Mouse (Mus musculus) heart, embryonic 16.5 days (tissue): ENCODE data around the gene Mlx. TPM values are rescaled to one million over a fixed set of nuclear protein-coding genes. Genes with fewer than 3 reads are reported as not detected.

Experiments
- ATAC-seq: fragments of 200-750 bp; cut with Nextera tagmentation; replicated peaks from 2 replicates; pipeline ENCODE4 v1.8.0; 2017; ENCODE audit warnings: moderate number of reproducible peaks; ENCODE audit not compliant: insufficient read depth, low FRiP score; ENCODE audit errors: extremely low read depth
- H3K27ac ChIP-seq: fragments of 300-500 bp; sonication (generic); 2 replicates; pipeline ENCODE4 v1.5.1; 2014; ENCODE audit warnings: mild to moderate bottlenecking, low read length, control low read depth, moderate library complexity
- H3K27me3 ChIP-seq: fragments of 300-500 bp; sonication (generic); 2 replicates; pipeline ENCODE4 v1.6.1; 2014; ENCODE audit warnings: low read length, mixed read lengths; ENCODE audit not compliant: control insufficient read depth, insufficient read depth
- H3K36me3 ChIP-seq: fragments of 300-500 bp; sonication (generic); 2 replicates; pipeline ENCODE4 v1.6.1; 2014; ENCODE audit not compliant: control insufficient read depth, insufficient read depth
- H3K4me1 ChIP-seq: fragments of 300-500 bp; sonication (generic); 2 replicates; pipeline ENCODE4 v1.6.1; 2014; ENCODE audit warnings: low read length, mixed read lengths; ENCODE audit not compliant: control insufficient read depth, insufficient read depth
- H3K4me2 ChIP-seq: fragments of 300-500 bp; sonication (generic); 2 replicates; pipeline ENCODE4 v1.6.1; 2014; ENCODE audit warnings: low read depth, mild to moderate bottlenecking, control low read depth, low read length
- H3K4me3 ChIP-seq: fragments of 300-500 bp; sonication (generic); 2 replicates; pipeline ENCODE4 v1.5.1; 2014; ENCODE audit warnings: mild to moderate bottlenecking, control low read depth, low read length
- H3K9ac ChIP-seq: fragments of 300-500 bp; sonication (generic); 2 replicates; pipeline ENCODE4 v1.6.1; 2014; ENCODE audit warnings: low read length, control low read depth
- H3K9me3 ChIP-seq: fragments of 300-500 bp; sonication (generic); replicated peaks from 2 replicates; pipeline ENCODE4 v1.6.1; 2016; ENCODE audit warnings: low read length; ENCODE audit not compliant: control insufficient read depth
- WGBS: fragments of 180-500 bp; shearing (Covaris S2); extraction: QIAGEN DNeasy Blood & Tissue Kit; methylation state at CpG from one replicate; pipeline ENCODE4 v1.1.7; 2014; 5-methylcytosine and 5-hydroxymethylcytosine counted together
- microRNA-seq: library from miRNA; unstranded; fragments of <30 nt; microRNA quantifications from one replicate; pipeline ENCODE4, GENCODE M21; 2017
- polyA plus RNA-seq: library from polyadenylated mRNA; unstranded; fragments of >200 nt; fragmentation: Nextera tagmentation; extraction: Ambion mirVana; gene quantifications from 2 replicates; pipeline ENCODE4 v1.2.1, GENCODE M21; 2015

Gene Mlx
- polyA plus RNA-seq, 1 experiment from 2014 or later: 38.6 TPM

- Histone ChIP-seq H3K27ac (no peak overlapping the region), H3K4me3 (no peak overlapping the region), H3K36me3 (no peaks in the 10 kb centered on the region), H3K9me3 (peaks cover 2% of the 10 kb centered on the region; the same call in 1 of the 2 replicates), H3K27me3 (no peaks in the 10 kb centered on the region), H3K4me2 (no peak overlapping the region), H3K4me1 (peaks cover 22% of the 10 kb centered on the region), H3K9ac (no peak overlapping the region)
- WGBS: 56% methylated on average over 13 of the region's 13 CpGs
- no peak for ATAC-seq
These were observed 47.3 kb downstream of the Mlx start for GRCm38 (mm10) chr11:101134217-101134865.

- ATAC-seq: no peak
- WGBS: 68% methylated on average over 7 of the region's 7 CpGs
- Histone ChIP-seq H3K27ac (no peak overlapping the region), H3K4me3 (no peak overlapping the region), H3K4me2 (no peak overlapping the region), H3K4me1 (peaks cover 19% of the 10 kb centered on the region), H3K9ac (no peak overlapping the region), H3K27me3 (no peaks in the 10 kb centered on the region), H3K36me3 (no peaks in the 10 kb centered on the region), H3K9me3 (no peaks in the 10 kb centered on the region)
These were observed 49.9 kb downstream of the Mlx start for GRCm38 (mm10) chr11:101137000-101137399.

GRCm38 (mm10) chr11:101138536-101139181 lies 51.6 kb downstream of the Mlx start:
- no peak overlapping the region for H3K9ac ChIP-seq
- H3K9me3 ChIP-seq: no peaks in the 10 kb centered on the region
- no peaks in the 10 kb centered on the region for H3K27me3 ChIP-seq
- peak overlapping the region; percentile 43; the same call in 1 of the 2 replicates for H3K4me2 ChIP-seq
- H3K36me3 ChIP-seq: no peaks in the 10 kb centered on the region
- peaks cover 20% of the 10 kb centered on the region for H3K4me1 ChIP-seq
- no peak overlapping the region for H3K27ac ChIP-seq
- WGBS: 30% methylated on average over 15 of the region's 15 CpGs
- ATAC-seq: no peak
- H3K4me3 ChIP-seq: peak overlapping the region; percentile 18; the same call in 1 of the 2 replicates

GRCm38 (mm10) chr11:101140164-101140819 lies 53.2 kb downstream of the Mlx start:
- peak overlapping the region; percentile 79 for H3K27ac ChIP-seq
- peaks cover 17% of the 10 kb centered on the region for H3K4me1 ChIP-seq
- peak overlapping the region; percentile 74 for H3K9ac ChIP-seq
- 17% methylated on average over 27 of the region's 27 CpGs for WGBS
- peak overlapping the region; percentile 50 for H3K4me3 ChIP-seq
- no peaks in the 10 kb centered on the region for H3K36me3 ChIP-seq
- H3K9me3 ChIP-seq: no peaks in the 10 kb centered on the region
- H3K4me2 ChIP-seq: peak overlapping the region; percentile 67
- no peaks in the 10 kb centered on the region for H3K27me3 ChIP-seq
- ATAC-seq: peak; percentile 67; the same call in 1 of the 2 replicates

- H3K27me3 ChIP-seq: no peaks in the 10 kb centered on the region
- H3K9me3 ChIP-seq: no peaks in the 10 kb centered on the region
- no peak overlapping the region for H3K9ac ChIP-seq
- peaks cover 17% of the 10 kb centered on the region for H3K4me1 ChIP-seq
- H3K36me3 ChIP-seq: no peaks in the 10 kb centered on the region
- no peak for ATAC-seq
- no peak overlapping the region for H3K4me3 ChIP-seq
- no peak overlapping the region for H3K4me2 ChIP-seq
- H3K27ac ChIP-seq: peak overlapping the region; percentile 79
- WGBS: 85% methylated on average over 8 of the region's 8 CpGs
These were observed 54.0 kb downstream of the Mlx start for GRCm38 (mm10) chr11:101141088-101141487.

Small RNA genes lying within 50 kb of the gene (microRNA-seq; reads per million reads assigned to microRNA genes)
- gene Gm27626: not detected

Other genes with a start within 250 kb of the Mlx start
- 31.3 and 36.5 TPM in 2 replicates for gene Stat5b, start 236.6 kb upstream of the Mlx start, polyA plus RNA-seq
- gene Stat5a, start 227.9 kb upstream of the Mlx start, polyA plus RNA-seq: 10.1 and 15.1 TPM in 2 replicates
- 60.4 and 64.9 TPM in 2 replicates for gene Stat3, start 147.7 kb upstream of the Mlx start, polyA plus RNA-seq
- 428 and 460 TPM in 2 replicates for gene Cavin1, start 116.4 kb upstream of the Mlx start, polyA plus RNA-seq
- gene Atp6v0a1, start 77.8 kb upstream of the Mlx start, polyA plus RNA-seq: 50.7 and 53.6 TPM in 2 replicates
- gene Naglu, start 17.3 kb upstream of the Mlx start, polyA plus RNA-seq: 11.5 and 13.1 TPM in 2 replicates
- gene Hsd17b1, start 8.9 kb upstream of the Mlx start, polyA plus RNA-seq: 0.21 and 0.28 TPM in 2 replicates
- gene Coasy, start 4.7 kb upstream of the Mlx start, polyA plus RNA-seq: 29.9 and 30.0 TPM in 2 replicates
- gene Psmc3ip, start 8.2 kb downstream of the Mlx start, polyA plus RNA-seq: 22.6 and 25.7 TPM in 2 replicates
- 14.5 and 14.9 TPM in 2 replicates for gene Retreg3, start 32.6 kb downstream of the Mlx start, polyA plus RNA-seq
- gene Tubg1, start 32.7 kb downstream of the Mlx start, polyA plus RNA-seq: 70.9 and 72.6 TPM in 2 replicates
- 3.0 and 3.3 TPM in 2 replicates for gene Tubg2, start 68.6 kb downstream of the Mlx start, polyA plus RNA-seq
- gene Cntnap1, start 83.2 kb downstream of the Mlx start, polyA plus RNA-seq: 0.89 and 1.0 TPM in 2 replicates
- 8.7 and 11.5 TPM in 2 replicates for gene Plekhh3, start 84.1 kb downstream of the Mlx start, polyA plus RNA-seq
- 0.16 and 0.60 TPM in 2 replicates for gene Ccr10, start 88.2 kb downstream of the Mlx start, polyA plus RNA-seq
- 14.7 and 17.1 TPM in 2 replicates for gene Ezh1, start 139.2 kb downstream of the Mlx start, polyA plus RNA-seq
- 203 and 204 TPM in 2 replicates for gene Ramp2, start 158.8 kb downstream of the Mlx start, polyA plus RNA-seq
- 105 and 107 TPM in 2 replicates for gene Vps25, start 166.4 kb downstream of the Mlx start, polyA plus RNA-seq
- 6.8 and 7.3 TPM in 2 replicates for gene Wnk4, start 173.3 kb downstream of the Mlx start, polyA plus RNA-seq
- 0.87 and 0.91 TPM in 2 replicates for gene Cntd1, start 191.7 kb downstream of the Mlx start, polyA plus RNA-seq
- 166 and 175 TPM in 2 replicates for gene Coa3, start 191.8 kb downstream of the Mlx start, polyA plus RNA-seq
- 135 TPM in 2 replicates for gene Becn1, start 215.0 kb downstream of the Mlx start, polyA plus RNA-seq
- 94.1 and 103 TPM in 2 replicates for gene Psme3, start 228.9 kb downstream of the Mlx start, polyA plus RNA-seq
- 0.89 and 0.92 TPM in 2 replicates for gene Aoc2, start 237.8 kb downstream of the Mlx start, polyA plus RNA-seq
- gene Aoc3, start 243.3 kb downstream of the Mlx start, polyA plus RNA-seq: 2.2 and 2.6 TPM in 2 replicates